Mouse (Mus musculus) bone marrow macrophage, adult 2 months (primary cell): ENCODE data around the gene Egln3. TPM values are rescaled to one million over a fixed set of nuclear protein-coding genes. Genes with fewer than 3 reads are reported as not detected.

Experiments
- H3K27ac ChIP-seq: 2 replicates; pipeline ENCODE4 v1.5.1; 2012; ENCODE audit warnings: low read depth, low read length; ENCODE audit not compliant: insufficient read depth
- H3K4me1 ChIP-seq: 2 replicates; pipeline ENCODE4 v1.6.1; 2012; ENCODE audit warnings: low read length; ENCODE audit not compliant: control insufficient read depth, insufficient read depth
- H3K4me3 ChIP-seq: 2 replicates; pipeline ENCODE4 v1.5.1; 2012; ENCODE audit warnings: mild to moderate bottlenecking, low read length, moderate library complexity; ENCODE audit not compliant: insufficient read depth
- CTCF ChIP-seq: IDR thresholded peaks from 2 replicates; pipeline ENCODE4 v1.5.1; 2012; ENCODE audit warnings: low read depth, mild to moderate bottlenecking, low read length, moderate library complexity
- POLR2A ChIP-seq: IDR thresholded peaks from 2 replicates; pipeline ENCODE4 v1.6.1; 2012; ENCODE audit warnings: mild to moderate bottlenecking, low read depth, low read length, borderline replicate concordance
- polyA plus RNA-seq: library from polyadenylated mRNA; stranded (reverse); fragments of >200 nt; gene quantifications from 2 replicates; pipeline ENCODE4 v1.2.4, GENCODE M21; 2012; ENCODE audit not compliant: missing spikeins, insufficient read depth, insufficient read length

The Egln3 gene
- polyA plus RNA-seq, 1 experiment: 2.5 TPM

GRCm38 (mm10) chr12:54196881-54197280, 6.8 kb downstream of the Egln3 start:
- no peak overlapping the region for H3K27ac ChIP-seq
- TF ChIP-seq CTCF (no peak), POLR2A (no peak)
- peaks cover 26% of the 10 kb centered on the region for H3K4me1 ChIP-seq
- no peak overlapping the region for H3K4me3 ChIP-seq

DNA sequence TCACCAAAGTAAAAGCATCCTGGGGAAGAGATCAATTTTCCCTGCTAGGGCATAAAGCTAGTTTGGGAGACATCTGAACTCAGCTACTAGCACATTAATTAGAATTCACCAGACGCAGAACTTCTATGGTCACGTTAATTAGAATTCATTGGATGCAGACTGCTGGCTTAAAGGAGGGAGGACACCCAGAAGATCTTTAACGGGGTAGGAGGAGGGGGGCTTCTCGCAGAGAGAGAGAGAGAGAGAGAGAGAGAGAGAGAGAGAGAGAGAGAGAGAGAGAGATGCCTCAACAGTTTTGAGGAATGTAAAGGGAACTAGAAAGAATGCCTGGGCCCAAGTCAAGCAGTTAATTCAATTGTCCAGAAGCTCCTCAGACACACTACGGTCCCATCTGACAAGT, 9.5 kb downstream of the Egln3 start:
- TF ChIP-seq CTCF (no peak), POLR2A (no peak)
- peaks cover 33% of the 10 kb centered on the region for H3K4me1 ChIP-seq

DNA sequence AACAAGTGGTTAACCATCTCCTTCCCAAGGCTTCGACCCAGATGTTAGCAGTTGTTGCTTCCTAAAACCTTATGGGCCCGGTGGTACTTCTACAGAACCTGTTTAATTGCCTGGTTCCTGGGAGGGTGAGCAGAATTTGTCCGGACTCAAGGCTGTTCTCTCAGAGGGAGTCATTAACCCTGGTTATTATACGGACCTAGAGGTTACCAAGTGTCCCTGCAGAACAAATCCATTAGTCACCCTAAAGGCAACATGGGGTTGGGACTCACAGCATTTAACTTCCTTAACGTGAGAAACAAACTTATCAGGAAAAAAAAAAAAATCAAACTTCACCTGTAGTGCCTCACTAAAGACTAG, 11.4 kb downstream of the Egln3 start:
- Histone ChIP-seq H3K27ac (peak overlapping the region; percentile 57), H3K4me3 (peak overlapping the region; percentile 59), H3K4me1 (peaks cover 41% of the 10 kb centered on the region)
- TF ChIP-seq CTCF (no peak), POLR2A (no peak)

More for the DNA sequence above, 9.5 kb downstream of the Egln3 start:
- Histone ChIP-seq H3K4me3 (no peak overlapping the region), H3K27ac (no peak overlapping the region)

DNA sequence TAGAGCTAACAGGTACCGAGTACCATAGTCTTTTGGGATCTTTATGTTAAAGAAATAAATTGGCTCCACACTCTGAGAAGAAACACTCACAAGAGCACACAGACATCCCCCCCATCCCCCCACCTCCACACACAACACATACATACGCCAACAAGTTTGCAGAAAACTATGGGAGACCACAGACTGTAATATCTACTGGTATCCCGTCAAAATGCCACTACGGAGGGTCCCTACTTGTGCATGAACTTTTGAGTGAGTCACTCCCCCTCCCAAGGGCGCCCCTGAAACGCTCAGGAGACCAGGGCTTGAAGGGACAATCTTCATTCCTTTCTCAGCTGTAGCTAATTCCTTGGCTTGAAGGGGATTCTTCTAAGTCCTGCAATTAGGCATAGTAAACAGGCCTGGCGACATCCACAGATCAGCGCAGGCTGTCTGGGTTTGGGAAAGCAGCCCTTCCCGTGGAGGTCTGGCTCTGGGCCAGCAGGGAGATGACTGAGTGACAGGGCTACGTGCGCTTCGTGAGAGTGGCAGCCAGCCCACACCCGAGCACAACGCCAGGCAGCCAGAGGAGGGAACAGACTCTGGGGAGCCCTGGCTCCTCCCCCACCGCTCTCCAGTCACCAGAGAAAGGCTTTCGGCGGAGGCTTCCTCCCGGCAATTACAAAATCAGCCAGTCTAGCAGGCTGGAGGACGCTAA, 11.9 kb downstream of the Egln3 start:
- TF ChIP-seq POLR2A (no peak), CTCF (no peak)
- peaks cover 45% of the 10 kb centered on the region for H3K4me1 ChIP-seq
- peak overlapping the region; percentile 57 for H3K27ac ChIP-seq
- peak overlapping the region; percentile 59 for H3K4me3 ChIP-seq

- H3K4me1 ChIP-seq: peaks cover 48% of the 10 kb centered on the region
- peak overlapping the region; percentile 56; the same call in 1 of the 2 replicates for H3K27ac ChIP-seq
- peak overlapping the region; percentile 59 for H3K4me3 ChIP-seq
- TF ChIP-seq CTCF (no peak), POLR2A (no peak)
Observed at GRCm38 (mm10) chr12:54191181-54191580, 12.5 kb downstream of the Egln3 start.

GRCm38 (mm10) chr12:54187812-54188600, 15.7 kb downstream of the Egln3 start:
- no peak overlapping the region for H3K4me3 ChIP-seq

GRCm38 (mm10) chr12:54186926-54187623, 16.6 kb downstream of the Egln3 start:
- H3K27ac ChIP-seq: no peak overlapping the region
- peaks cover 34% of the 10 kb centered on the region for H3K4me1 ChIP-seq
- H3K4me3 ChIP-seq: no peak overlapping the region
- TF ChIP-seq CTCF (no peak), POLR2A (no peak)

More at GRCm38 (mm10) chr12:54187812-54188600, 15.7 kb downstream of the Egln3 start:
- H3K27ac ChIP-seq: no peak overlapping the region
- TF ChIP-seq CTCF (no peak), POLR2A (no peak)
- peaks cover 41% of the 10 kb centered on the region for H3K4me1 ChIP-seq

- H3K4me1 ChIP-seq: peaks cover 18% of the 10 kb centered on the region
- TF ChIP-seq POLR2A (no peak), CTCF (no peak)
- H3K4me3 ChIP-seq: no peak overlapping the region
- H3K27ac ChIP-seq: no peak overlapping the region
Observed at GRCm38 (mm10) chr12:54184264-54184663, 19.4 kb downstream of the Egln3 start.

- Histone ChIP-seq H3K4me1 (no peaks in the 10 kb centered on the region), H3K4me3 (no peak overlapping the region)
- TF ChIP-seq CTCF (no peak), POLR2A (no peak)
Observed at GRCm38 (mm10) chr12:54178323-54178722, 25.3 kb downstream of the Egln3 start.

GRCm38 (mm10) chr12:54168786-54169185, 34.9 kb downstream of the Egln3 start:
- H3K4me1 ChIP-seq: no peaks in the 10 kb centered on the region
- H3K4me3 ChIP-seq: no peak overlapping the region
- TF ChIP-seq CTCF: no peak
- TF ChIP-seq POLR2A: no peak
- no peak overlapping the region for H3K27ac ChIP-seq

More at GRCm38 (mm10) chr12:54178323-54178722, 25.3 kb downstream of the Egln3 start:
- no peak overlapping the region for H3K27ac ChIP-seq
